ENCODE assay signal across 8 mouse cellular contexts in genomic region chr2:165875406-165875955, GRCm38 (mm10). TPM values are rescaled to one million over a fixed set of nuclear protein-coding genes. Genes with fewer than 3 reads are reported as not detected.
DNase-seq lines count a peak whose midpoint lies in the region; ATAC-seq and TF ChIP-seq lines count a peak whose summit lies in the region.

No protein-coding gene starts in this region.

- no peaks in the 10 kb centered on the region for H3K27me3 ChIP-seq in heart, embryonic 15.5 days
- no peaks in the 10 kb centered on the region for H3K27me3 ChIP-seq in forebrain, postnatal 0 days (ENCODE audit: insufficient read depth, low read length)

- ATAC-seq in heart, embryonic 15.5 days (replicated peaks; ENCODE audit: insufficient number of reproducible peaks, insufficient read depth, low FRiP score, low read depth): no peak
- ATAC-seq in forebrain, postnatal 0 days: no peak
- no peak for ATAC-seq in cerebellum, adult (ENCODE audit: insufficient number of reproducible peaks, low FRiP score, low TSS enrichment)

- peaks cover 78% of the 10 kb centered on the region for H3K4me1 ChIP-seq in heart, embryonic 15.5 days (replicated peaks)
- peaks cover 5% of the 10 kb centered on the region; the same call in 1 of the 2 replicates for H3K4me1 ChIP-seq in bone marrow, adult 2 months (ENCODE audit: control insufficient read depth, insufficient read depth, low read length)
- peaks cover 54% of the 10 kb centered on the region for H3K4me1 ChIP-seq in forebrain, postnatal 0 days (ENCODE audit: insufficient read depth)

- H3K27ac ChIP-seq in heart, embryonic 15.5 days: peak overlapping the region; percentile 87
- H3K27ac ChIP-seq in bone marrow, adult 2 months (ENCODE audit: control insufficient read depth, insufficient read depth, low read depth, low read length, poor library complexity): peak overlapping the region; percentile 3; the same call in 1 of the 2 replicates
- H3K27ac ChIP-seq in forebrain, postnatal 0 days (ENCODE audit: low read depth, low read length): peak overlapping the region; percentile 83
- H3K27ac ChIP-seq in macrophage: peak overlapping the region; percentile 76

- peak overlapping the region; percentile 39; the same call in 1 of the 2 replicates for H3K4me2 ChIP-seq in heart, embryonic 15.5 days
- H3K4me2 ChIP-seq in forebrain, postnatal 0 days (ENCODE audit: low read depth): peak overlapping the region; percentile 57

- TF ChIP-seq POLR2A in bone marrow, adult 2 months (IDR thresholded peaks at IDR 0.05; ENCODE audit: borderline replicate concordance, control insufficient read depth, low read depth, low read length): no peak

- peak overlapping the region; percentile 38 for H3K9ac ChIP-seq in heart, embryonic 15.5 days
- H3K9ac ChIP-seq in forebrain, postnatal 0 days: peak overlapping the region; percentile 47

- no peak for TF ChIP-seq CTCF in bone marrow, adult 2 months (IDR thresholded peaks at IDR 0.05; ENCODE audit: control insufficient read depth, insufficient read depth, low read length)
- TF ChIP-seq CTCF in forebrain, postnatal 0 days (IDR thresholded peaks at IDR 0.05; ENCODE audit: low read depth): no peak

- H3K9me3 ChIP-seq in heart, embryonic 15.5 days (replicated peaks): no peaks in the 10 kb centered on the region
- no peaks in the 10 kb centered on the region for H3K9me3 ChIP-seq in forebrain, postnatal 0 days (ENCODE audit: low read length)

- DNase-seq in heart, postnatal 4 days: no peak
- no peak for DNase-seq in forebrain, postnatal 0 days
- DNase-seq in urinary bladder, postnatal 4 days (ENCODE audit: low spot score in 2 of 2): no peak
- no peak for DNase-seq in adrenal gland, postnatal 10 days

- no peak overlapping the region for H3K4me3 ChIP-seq in heart, embryonic 15.5 days
- H3K4me3 ChIP-seq in bone marrow, adult 2 months (replicated peaks; ENCODE audit: control insufficient read depth, low read depth, low read length): no peak overlapping the region
- 0 out of 2 replicates have a peak overlapping the region, but pooled peaks have one; percentile 2 for H3K4me3 ChIP-seq in forebrain, postnatal 0 days (ENCODE audit: low read depth, low read length)
- H3K4me3 ChIP-seq in macrophage (ENCODE audit: inconsistent target): no peak overlapping the region

- 31% methylated on average over 13 of the region's 13 CpGs for WGBS in heart, embryonic 15.5 days
- 76% methylated on average over 13 of the region's 13 CpGs for WGBS in bone marrow, adult 2 months
- 28% methylated on average over 13 of the region's 13 CpGs for WGBS in forebrain, postnatal 0 days
- 83% methylated on average over 13 of the region's 13 CpGs for WGBS in macrophage (ENCODE audit: missing documents)

- peaks cover 12% of the 10 kb centered on the region for H3K36me3 ChIP-seq in heart, embryonic 15.5 days
- H3K36me3 ChIP-seq in forebrain, postnatal 0 days (ENCODE audit: insufficient read depth): peaks cover 24% of the 10 kb centered on the region
- peaks cover 56% of the 10 kb centered on the region for H3K36me3 ChIP-seq in macrophage (ENCODE audit: inconsistent target)

- H3K79me2 ChIP-seq in macrophage (ENCODE audit: inconsistent target): peaks cover 100% of the 10 kb centered on the region

RNA-seq across cellular contexts. Expression of gene Zmynd8, which starts 23.3 kb away (rescaled TPM):
- polyA plus RNA-seq in heart, embryonic 15.5 days (2015; fragmentation: Nextera tagmentation; extraction: Ambion mirVana): 39.1 and 40.7 TPM in 2 replicates
- 10 to 100 TPM; 49.5 to 50.4 TPM for total RNA-seq in heart, postnatal 4 days (2021)
- polyA plus RNA-seq in bone marrow, adult 2 months (2011; ENCODE audit: insufficient read depth, insufficient read length, low replicate concordance, missing spikeins): 34.1 and 75.2 TPM in 2 replicates
- total RNA-seq in forebrain, postnatal 0 days (2014; rRNA removed): 51.4 and 63.5 TPM in 2 replicates
- polyA plus RNA-seq in forebrain, postnatal 0 days (2015; fragmentation: Nextera tagmentation; extraction: Ambion mirVana): 37.7 and 45.7 TPM in 2 replicates
- 100 to 1,000 TPM; 113 to 715 (median 441) TPM for total RNA-seq in macrophage (2018; cell fraction: chromatin; rRNA removed)
- total RNA-seq in macrophage (2018; cell fraction: cytosol; rRNA removed): 100 to 1,000 TPM in 8 of 26 experiments, 10 to 100 TPM in 18; 32.1 to 112 (median 96.4) TPM
- total RNA-seq in macrophage (2018; cell fraction: nucleus; rRNA removed): 100 to 1,000 TPM in 22 of 26 experiments, 10 to 100 TPM in 4; 57.9 to 347 (median 193) TPM
- 52.3 to 95.5 TPM (median 75.2 TPM) in 3 replicates for polyA plus RNA-seq in macrophage (2018)
- total RNA-seq in adrenal gland, postnatal 10 days (2021): 10 to 100 TPM; 39.8 to 57.2 TPM

Comparison
In these comparisons a context has a peak if more than half of its experiments do, and no peak if none do; other contexts are left out.
1. H3K27ac ChIP-seq: peak in every context shown above with its lines; median percentile 87 in heart, embryonic 15.5 days; 83 in forebrain, postnatal 0 days; 76 in macrophage; 3 in bone marrow, adult 2 months.